Mouse (Mus musculus) embryo, embryonic 11 days (tissue): ENCODE measurements around the gene Ccdc162.

Experiments
- DNase-seq: peaks from one replicate; pipeline ENCODE4 v3.0.0-alpha.2; 2015

Gene Ccdc162

GRCm38 (mm10) chr10:41535991-41536390 is 180.4 kb downstream of the Ccdc162 start:
- no peak for DNase-seq

GRCm38 (mm10) chr10:41529972-41530371 is 186.5 kb downstream of the Ccdc162 start:
- no peak for DNase-seq

GRCm38 (mm10) chr10:41525696-41526095 is 190.7 kb downstream of the Ccdc162 start:
- no peak for DNase-seq

GRCm38 (mm10) chr10:41523386-41523785 is 193.0 kb downstream of the Ccdc162 start:
- no peak for DNase-seq

GRCm38 (mm10) chr10:41520410-41520673 is 196.1 kb downstream of the Ccdc162 start:
- no peak for DNase-seq

GRCm38 (mm10) chr10:41519640-41520409 is 196.6 kb downstream of the Ccdc162 start:
- DNase-seq, result peak; percentile 75

- DNase-seq, result peak; percentile 97
Measured at GRCm38 (mm10) chr10:41518981-41519618, 197.3 kb downstream of the Ccdc162 start, which contains the start of gene Cd164. Gene Cd164, plus strand, starts transcription at chr10:41519414.

- peak; percentile 85 for DNase-seq
Measured at GRCm38 (mm10) chr10:41518508-41518980, 197.9 kb downstream of the Ccdc162 start.

GRCm38 (mm10) chr10:41514921-41515320 is 201.5 kb downstream of the Ccdc162 start:
- DNase-seq, result no peak

GRCm38 (mm10) chr10:41514301-41514700 is 202.1 kb downstream of the Ccdc162 start:
- DNase-seq, result no peak

- DNase-seq, result peak; percentile 40
Measured at GRCm38 (mm10) chr10:41509160-41509559, 207.3 kb downstream of the Ccdc162 start.

GRCm38 (mm10) chr10:41505446-41505845 is 211.0 kb downstream of the Ccdc162 start:
- peak; percentile 88 for DNase-seq

- DNase-seq, result no peak
Measured at GRCm38 (mm10) chr10:41504996-41505395, 211.4 kb downstream of the Ccdc162 start.

- no peak for DNase-seq
Measured at GRCm38 (mm10) chr10:41500941-41501340, 215.5 kb downstream of the Ccdc162 start.

- no peak for DNase-seq
Measured at GRCm38 (mm10) chr10:41491111-41491510, 225.3 kb downstream of the Ccdc162 start.

- DNase-seq, result no peak
Measured at GRCm38 (mm10) chr10:41490518-41490873, 225.9 kb downstream of the Ccdc162 start.

GRCm38 (mm10) chr10:41489708-41490517 is 226.5 kb downstream of the Ccdc162 start, which contains the start of the genes Smpd2 and Ppil6:
Gene Smpd2, minus strand, starts transcription at chr10:41490369.
Gene Ppil6, plus strand, starts transcription at chr10:41490439.
- peak; percentile 97 for DNase-seq

GRCm38 (mm10) chr10:41489294-41489693 is 227.1 kb downstream of the Ccdc162 start:
- no peak for DNase-seq

GRCm38 (mm10) chr10:41488877-41489276 is 227.6 kb downstream of the Ccdc162 start:
- no peak for DNase-seq
